Mouse (Mus musculus) midbrain, postnatal 0 days (tissue): ENCODE measurements around the gene Disc1. TPM values are rescaled to one million over a fixed set of nuclear protein-coding genes. Genes with fewer than 3 reads are reported as not detected.
A peak's percentile ranks its signal among the peaks of the same experiment; 100 is the strongest.

Experiments
- ATAC-seq: fragments of 200-750 bp; cut with Nextera tagmentation; 2 replicates; pipeline ENCODE4 v1.8.0; 2017; ENCODE audit warnings: moderate number of reproducible peaks, mild to moderate bottlenecking, moderate TSS enrichment, moderate library complexity; ENCODE audit not compliant: low FRiP score
- DNase-seq: peaks from one replicate; pipeline ENCODE4 v3.0.0-alpha.2; 2015; ENCODE audit warnings: low spot score
- H3K27ac ChIP-seq: fragments of 300-500 bp; sonication (generic); 2 replicates; pipeline ENCODE4 v1.5.1; 2014; ENCODE audit warnings: low read depth, mild to moderate bottlenecking, low read length, mixed read lengths
- H3K27me3 ChIP-seq: fragments of 300-500 bp; sonication (generic); 2 replicates; pipeline ENCODE4 v1.6.1; 2014; ENCODE audit warnings: low read length, control low read depth, mixed read lengths; ENCODE audit not compliant: insufficient read depth
- H3K36me3 ChIP-seq: fragments of 300-500 bp; sonication (generic); 2 replicates; pipeline ENCODE4 v1.6.1; 2014; ENCODE audit warnings: low read length, control low read depth, mixed read lengths; ENCODE audit not compliant: insufficient read depth
- H3K4me1 ChIP-seq: fragments of 300-500 bp; sonication (generic); 2 replicates; pipeline ENCODE4 v1.6.1; 2014; ENCODE audit warnings: mild to moderate bottlenecking, control low read depth, antibody characterized with exemption, low read length, mixed read lengths; ENCODE audit not compliant: insufficient read depth
- H3K4me2 ChIP-seq: fragments of 300-500 bp; sonication (generic); 2 replicates; pipeline ENCODE4 v1.6.1; 2014; ENCODE audit warnings: low read depth, mild to moderate bottlenecking, low read length, mixed read lengths; ENCODE audit not compliant: poor library complexity, severe bottlenecking
- H3K4me3 ChIP-seq: fragments of 300-500 bp; sonication (generic); 2 replicates; pipeline ENCODE4 v1.5.1; 2014; ENCODE audit warnings: low read depth, mild to moderate bottlenecking, low read length, moderate library complexity
- H3K9ac ChIP-seq: fragments of 300-500 bp; sonication (generic); replicated peaks from 2 replicates; pipeline ENCODE4 v1.6.1; 2014; ENCODE audit warnings: mild to moderate bottlenecking, low read length, moderate library complexity, mixed read lengths; ENCODE audit not compliant: poor library complexity, severe bottlenecking
- H3K9me3 ChIP-seq: fragments of 300-500 bp; sonication (generic); 2 replicates; pipeline ENCODE4 v1.6.1; 2016; ENCODE audit warnings: low read length, control low read depth
- CTCF ChIP-seq: IDR thresholded peaks from 2 replicates; pipeline ENCODE4 v1.5.1; 2016; ENCODE audit warnings: antibody characterized with exemption, mild to moderate bottlenecking
- WGBS: fragments of 180-500 bp; shearing (Covaris S2); extraction: QIAGEN DNeasy Blood & Tissue Kit; methylation state at CpG from one replicate; pipeline ENCODE4 v1.1.7; 2014; 5-methylcytosine and 5-hydroxymethylcytosine counted together
- polyA plus RNA-seq: library from polyadenylated mRNA; unstranded; fragments of >200 nt; fragmentation: Nextera tagmentation; extraction: Ambion mirVana; gene quantifications from 2 replicates; pipeline ENCODE4 v1.2.1, GENCODE M21; 2015
- total RNA-seq: library from RNA; depleted of rRNA; stranded (reverse); fragments of >200 nt; gene quantifications from 2 replicates; pipeline ENCODE4 v1.2.3, GENCODE M21; 2014

The Disc1 gene
- total and polyA plus RNA-seq, 2 experiments from 2014 or later, result 1.4 to 6.1 TPM

- H3K36me3 ChIP-seq, result no peaks in the 10 kb centered on the region
- no peaks in the 10 kb centered on the region for H3K9me3 ChIP-seq
- 94% methylated on average over 4 of the region's 4 CpGs for WGBS
- no peak overlapping the region for H3K9ac ChIP-seq
- no peaks in the 10 kb centered on the region for H3K27me3 ChIP-seq
- peaks cover 10% of the 10 kb centered on the region for H3K4me1 ChIP-seq
- no peak overlapping the region for H3K4me3 ChIP-seq
- no peak overlapping the region for H3K27ac ChIP-seq
- no peak for TF ChIP-seq CTCF
- no peak overlapping the region for H3K4me2 ChIP-seq
- no peak for DNase-seq
- ATAC-seq, result no peak
Measured at GRCm38 (mm10) chr8:125252946-125253345, 199.0 kb downstream of the Disc1 start.

- H3K4me1 ChIP-seq, result peaks cover 10% of the 10 kb centered on the region
- WGBS, result 20% methylated on average over 10 of the region's 10 CpGs
- H3K27me3 ChIP-seq, result no peaks in the 10 kb centered on the region
- H3K27ac ChIP-seq, result peak overlapping the region; percentile 95
- no peak for TF ChIP-seq CTCF
- peak overlapping the region; percentile 32 for H3K4me3 ChIP-seq
- no peaks in the 10 kb centered on the region for H3K9me3 ChIP-seq
- ATAC-seq (peak; percentile 15), DNase-seq (no peak)
- peak overlapping the region; percentile 69 for H3K9ac ChIP-seq
- H3K4me2 ChIP-seq, result peak overlapping the region; percentile 66
- H3K36me3 ChIP-seq, result no peaks in the 10 kb centered on the region
Measured at GRCm38 (mm10) chr8:125253505-125254180, 199.6 kb downstream of the Disc1 start.

- peak overlapping the region; percentile 32 for H3K4me3 ChIP-seq
- peak overlapping the region; percentile 69 for H3K9ac ChIP-seq
- peak overlapping the region; percentile 66 for H3K4me2 ChIP-seq
- 2% methylated on average over 23 of the region's 23 CpGs for WGBS
- H3K4me1 ChIP-seq, result peaks cover 10% of the 10 kb centered on the region
- DNase-seq, result peak; percentile 99
- no peaks in the 10 kb centered on the region for H3K36me3 ChIP-seq
- H3K27ac ChIP-seq, result peak overlapping the region; percentile 95
- TF ChIP-seq CTCF, result no peak
- ATAC-seq, result peak; percentile 90
- H3K27me3 ChIP-seq, result no peaks in the 10 kb centered on the region
- H3K9me3 ChIP-seq, result no peaks in the 10 kb centered on the region
Measured at GRCm38 (mm10) chr8:125254188-125255005, 200.4 kb downstream of the Disc1 start.

- no peak for TF ChIP-seq CTCF
- peak overlapping the region; percentile 66 for H3K4me2 ChIP-seq
- H3K27ac ChIP-seq, result peak overlapping the region; percentile 95
- H3K9ac ChIP-seq, result peak overlapping the region; percentile 69
- WGBS, result 17% methylated on average over 11 of the region's 11 CpGs
- peak; percentile 42 for ATAC-seq
- H3K36me3 ChIP-seq, result no peaks in the 10 kb centered on the region
- H3K27me3 ChIP-seq, result no peaks in the 10 kb centered on the region
- DNase-seq, result peak; percentile 81
- peak overlapping the region; percentile 32; the same call in 1 of the 2 replicates for H3K4me3 ChIP-seq
- H3K4me1 ChIP-seq, result peaks cover 10% of the 10 kb centered on the region
- no peaks in the 10 kb centered on the region for H3K9me3 ChIP-seq
Measured at GRCm38 (mm10) chr8:125255006-125255685, 201.2 kb downstream of the Disc1 start.

GRCm38 (mm10) chr8:125257660-125258059, 203.7 kb downstream of the Disc1 start:
- DNase-seq, result no peak
- WGBS, result 60% methylated on average over 2 of the region's 2 CpGs
- no peak overlapping the region for H3K9ac ChIP-seq
- no peak overlapping the region for H3K4me3 ChIP-seq
- H3K4me2 ChIP-seq, result no peak overlapping the region
- peaks cover 10% of the 10 kb centered on the region for H3K4me1 ChIP-seq
- no peaks in the 10 kb centered on the region for H3K36me3 ChIP-seq
- H3K27ac ChIP-seq, result no peak overlapping the region
- no peaks in the 10 kb centered on the region for H3K27me3 ChIP-seq
- ATAC-seq, result no peak
- H3K9me3 ChIP-seq, result no peaks in the 10 kb centered on the region
- no peak for TF ChIP-seq CTCF
